Mouse (Mus musculus) left cerebral cortex, adult 18-20 months (tissue): ENCODE data around the gene Lrrc2. TPM values are rescaled to one million over a fixed set of nuclear protein-coding genes. Genes with fewer than 3 reads are reported as not detected.

Source experiments
- DNase-seq, 2 experiments: peaks; one replicate each; pipeline ENCODE4 v3.0.0; 2021 to 2022; ENCODE audit warnings: low spot score in 2 of 2, mixed read lengths in 1 of 2
- long read RNA-seq, 2 experiments: library from polyadenylated mRNA; stranded (forward); transcript quantifications; one replicate each; pipeline ENCODE4 v2.0.0; 2021
- total RNA-seq, 2 experiments: library from RNA; stranded (reverse); gene quantifications; 2 replicates each; pipeline ENCODE4 v1.2.3; 2021

Lrrc2 gene
- 1 to 10 TPM in 1 of 2 experiments, under 1 TPM in 1; 0.88 to 1.2 TPM for total RNA-seq
- long read RNA-seq, experiment 1 = 0 reads
- long read RNA-seq, experiment 2, partial matches to known transcripts = 0 of 3 reads
- long read RNA-seq, experiment 2, other reads (novel, unspliced or antisense) = 3 of 3 reads

- DNase-seq = no peak
Observed at GRCm38 (mm10) chr9:110951397-110951796, at the start of gene Lrrc2. TSS of gene Lrrc2 (plus strand) at chr9:110951545.

GRCm38 (mm10) chr9:110902271-110902670 lies 49.1 kb upstream of the Lrrc2 start:
- DNase-seq = no peak

- no peak for DNase-seq
Observed at GRCm38 (mm10) chr9:110907201-110907837, 44.0 kb upstream of the Lrrc2 start.

GRCm38 (mm10) chr9:110907838-110908630 lies 43.3 kb upstream of the Lrrc2 start:
- DNase-seq = no peak

GRCm38 (mm10) chr9:110908631-110909016 lies 42.7 kb upstream of the Lrrc2 start:
- no peak for DNase-seq

- no peak for DNase-seq
Observed at GRCm38 (mm10) chr9:110909371-110909967, 41.9 kb upstream of the Lrrc2 start.

GRCm38 (mm10) chr9:110914631-110915236 lies 36.6 kb upstream of the Lrrc2 start:
- DNase-seq = no peak

- DNase-seq = no peak
Observed at GRCm38 (mm10) chr9:110915466-110915865, 35.9 kb upstream of the Lrrc2 start.

GRCm38 (mm10) chr9:110916786-110917185 lies 34.6 kb upstream of the Lrrc2 start, which contains the start of gene Fam240a:
TSS of gene Fam240a (minus strand) at chr9:110916861.
- DNase-seq = no peak

GRCm38 (mm10) chr9:110920665-110921419 lies 30.5 kb upstream of the Lrrc2 start:
- no peak for DNase-seq

- peak; percentile 66 to 83 for DNase-seq
Observed at GRCm38 (mm10) chr9:110922759-110923158, 28.6 kb upstream of the Lrrc2 start.

GRCm38 (mm10) chr9:110931573-110931972 lies 19.8 kb upstream of the Lrrc2 start:
- DNase-seq = no peak

- peak in 1 of 2 experiments; percentile 16 for DNase-seq
Observed at GRCm38 (mm10) chr9:110933850-110934437, 17.4 kb upstream of the Lrrc2 start.

GRCm38 (mm10) chr9:110935941-110936340 lies 15.4 kb upstream of the Lrrc2 start:
- no peak for DNase-seq

GRCm38 (mm10) chr9:110937506-110938490 lies 13.5 kb upstream of the Lrrc2 start:
- DNase-seq = no peak

- no peak for DNase-seq
Observed at GRCm38 (mm10) chr9:110944265-110944664, 7.1 kb upstream of the Lrrc2 start.

- no peak for DNase-seq
Observed at GRCm38 (mm10) chr9:110945343-110945742, 6.0 kb upstream of the Lrrc2 start.

GRCm38 (mm10) chr9:110945926-110946325 lies 5.4 kb upstream of the Lrrc2 start, which contains the start of gene Tdgf1:
TSS of gene Tdgf1 (minus strand) at chr9:110946158.
- no peak for DNase-seq

GRCm38 (mm10) chr9:110946548-110947044 lies 4.7 kb upstream of the Lrrc2 start:
- no peak for DNase-seq
